Comparison of ENCODE assay signal across 8 mouse cellular contexts in the genomic region with DNA sequence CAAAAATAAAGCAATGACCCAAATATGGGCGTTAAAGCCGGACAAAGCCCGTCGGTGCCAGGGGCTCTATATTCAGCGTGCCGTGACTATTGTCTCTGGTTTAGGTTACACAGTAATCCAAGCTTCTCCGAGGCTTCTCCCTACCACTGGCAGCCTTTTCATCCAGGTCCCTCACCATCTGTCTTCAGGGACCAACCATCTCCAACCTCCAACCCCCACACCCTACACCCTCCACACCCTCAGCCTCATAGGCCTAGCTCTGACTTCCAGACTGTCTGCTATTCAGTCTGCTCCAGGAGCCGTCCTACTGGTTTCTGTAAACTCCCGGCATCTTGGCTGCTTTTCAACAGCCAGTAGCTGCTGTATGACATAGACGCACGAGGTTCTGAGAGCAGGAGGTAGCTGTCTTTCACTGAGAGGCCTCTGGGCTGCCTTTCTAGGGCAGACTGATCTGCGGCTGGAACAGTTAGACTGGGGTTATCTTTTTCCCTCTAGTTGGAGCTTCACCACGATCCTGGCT. TPM values are rescaled to one million over a fixed set of nuclear protein-coding genes. Genes with fewer than 3 reads are reported as not detected.
A peak's percentile ranks its signal among the peaks of the same experiment; 100 is the strongest.
DNase-seq lines count a peak whose midpoint lies in the region; ATAC-seq and TF ChIP-seq lines count a peak whose summit lies in the region.

No protein-coding gene starts in this region.

- H3K36me3 ChIP-seq in intestine, embryonic 14.5 days (ENCODE audit: control insufficient read depth, insufficient read depth, low read length) = no peaks in the 10 kb centered on the region
- H3K36me3 ChIP-seq in midbrain, embryonic 11.5 days (ENCODE audit: control insufficient read depth, insufficient read depth, low read length) = no peaks in the 10 kb centered on the region
- H3K36me3 ChIP-seq in stomach, embryonic 14.5 days (ENCODE audit: control insufficient read depth, insufficient read depth, low read length) = no peaks in the 10 kb centered on the region

- peaks cover 45% of the 10 kb centered on the region for H3K4me1 ChIP-seq in intestine, embryonic 14.5 days (replicated peaks; ENCODE audit: control insufficient read depth, insufficient read depth, low read length)
- peaks cover 27% of the 10 kb centered on the region for H3K4me1 ChIP-seq in midbrain, embryonic 11.5 days (ENCODE audit: control insufficient read depth, insufficient read depth, low read length)
- H3K4me1 ChIP-seq in stomach, embryonic 14.5 days (ENCODE audit: control insufficient read depth, insufficient read depth, low read length) = peaks cover 22% of the 10 kb centered on the region

- peak overlapping the region; percentile 99 for H3K27ac ChIP-seq in gastrocnemius, adult 2 months
- peak overlapping the region; percentile 99 for H3K27ac ChIP-seq in intestine, embryonic 14.5 days (ENCODE audit: low read depth)
- peak overlapping the region; percentile 100 for H3K27ac ChIP-seq in midbrain, embryonic 11.5 days (ENCODE audit: low read depth, low read length)
- H3K27ac ChIP-seq in stomach, embryonic 14.5 days (ENCODE audit: low read length) = peak overlapping the region; percentile 99

- peak overlapping the region; percentile 78 for H3K9ac ChIP-seq in intestine, embryonic 14.5 days (ENCODE audit: low read length)
- H3K9ac ChIP-seq in midbrain, embryonic 11.5 days (ENCODE audit: low read length) = peak overlapping the region; percentile 74
- peak overlapping the region; percentile 78; the same call in 1 of the 2 replicates for H3K9ac ChIP-seq in stomach, embryonic 14.5 days (replicated peaks; ENCODE audit: low read depth, low read length)

- TF ChIP-seq CTCF in gastrocnemius, adult 2 months (IDR thresholded peaks at IDR 0.05) = no peak

- 17% methylated on average over 13 of the region's 13 CpGs for WGBS in intestine, embryonic 14.5 days
- WGBS in midbrain, embryonic 11.5 days = 25% methylated on average over 13 of the region's 13 CpGs
- 25% methylated on average over 13 of the region's 13 CpGs for WGBS in stomach, embryonic 14.5 days

- peak overlapping the region; percentile 71 for H3K4me2 ChIP-seq in intestine, embryonic 14.5 days (ENCODE audit: low read length)
- peak overlapping the region; percentile 60 for H3K4me2 ChIP-seq in midbrain, embryonic 11.5 days
- H3K4me2 ChIP-seq in stomach, embryonic 14.5 days (replicated peaks; ENCODE audit: low read depth, low read length) = peak overlapping the region; percentile 74

- no peak for ATAC-seq in CD4-positive, CD25-positive, alpha-beta regulatory T cell, adult 4 months
- peak; percentile 28 for ATAC-seq in intestine, embryonic 14.5 days (replicated peaks; ENCODE audit: low FRiP score, low TSS enrichment, low read depth)
- ATAC-seq in midbrain, embryonic 11.5 days (ENCODE audit: low FRiP score) = no peak
- peak; percentile 25 for ATAC-seq in stomach, embryonic 14.5 days (ENCODE audit: insufficient number of reproducible peaks, insufficient read depth, low FRiP score, low read depth)

- H3K4me3 ChIP-seq in gastrocnemius, adult 2 months = peak overlapping the region; percentile 80
- peak overlapping the region; percentile 42; the same call in 1 of the 2 replicates for H3K4me3 ChIP-seq in intestine, embryonic 14.5 days (ENCODE audit: low read depth, low read length)
- no peak overlapping the region for H3K4me3 ChIP-seq in midbrain, embryonic 11.5 days (ENCODE audit: low read depth, low read length)
- peak overlapping the region; percentile 40; the same call in 1 of the 2 replicates for H3K4me3 ChIP-seq in stomach, embryonic 14.5 days (ENCODE audit: low read depth, low read length)

- intact Hi-C loops in gastrocnemius, adult 2 months (cut with DNase I) = no loop called here
- intact Hi-C loops in left cerebral cortex, postnatal 36 days (cut with DNase I) = no loop called here

- DNase-seq in CD4-positive, CD25-positive, alpha-beta regulatory T cell, adult 2 months (ENCODE audit: low read depth, low spot score) = peak; percentile 26
- DNase-seq in cerebellum, postnatal 14 days = peak; percentile 69 to 76
- DNase-seq in gastrocnemius, adult 2 months = peak; percentile 69
- peak; percentile 75 for DNase-seq in intestine, embryonic 14.5 days (ENCODE audit: low spot score)
- DNase-seq in left cerebral cortex, postnatal 36 days (ENCODE audit: low spot score in 2 of 2) = peak; percentile 66 to 72
- DNase-seq in midbrain, embryonic 11.5 days (ENCODE audit: low spot score, missing footprints) = peak; percentile 93

- H3K27me3 ChIP-seq in intestine, embryonic 14.5 days (replicated peaks; ENCODE audit: control insufficient read depth, insufficient read depth, low read length) = no peaks in the 10 kb centered on the region
- no peaks in the 10 kb centered on the region for H3K27me3 ChIP-seq in midbrain, embryonic 11.5 days (ENCODE audit: control insufficient read depth, insufficient read depth, low read length)
- no peaks in the 10 kb centered on the region for H3K27me3 ChIP-seq in stomach, embryonic 14.5 days (ENCODE audit: control insufficient read depth, insufficient read depth, low read length)

- no peaks in the 10 kb centered on the region for H3K9me3 ChIP-seq in intestine, embryonic 14.5 days (ENCODE audit: control insufficient read depth, low read length)
- H3K9me3 ChIP-seq in midbrain, embryonic 11.5 days (ENCODE audit: control insufficient read depth, low read length) = no peaks in the 10 kb centered on the region
- H3K9me3 ChIP-seq in stomach, embryonic 14.5 days (ENCODE audit: control insufficient read depth, low read depth, low read length) = no peaks in the 10 kb centered on the region

RNA-seq across cellular contexts. Expression of a gene that starts 9.2 kb away (rescaled TPM):
- not detected for polyA plus RNA-seq in CD4-positive, CD25-positive, alpha-beta regulatory T cell, adult 4 months (2017; shearing (Covaris generic))
- total RNA-seq in gastrocnemius, adult 2 months (2021) = not detected
- not detected in 2 replicates for polyA plus RNA-seq in intestine, embryonic 14.5 days (2014; fragmentation: Nextera tagmentation; extraction: Ambion mirVana)
- total RNA-seq in left cerebral cortex, postnatal 36 days (2021) = not detected
- not detected in 2 replicates for polyA plus RNA-seq in midbrain, embryonic 11.5 days (2014; fragmentation: Nextera tagmentation; extraction: Ambion mirVana)
- not detected in 2 replicates for polyA plus RNA-seq in stomach, embryonic 14.5 days (2014; fragmentation: Nextera tagmentation; extraction: Ambion mirVana)

RNA-seq across cellular contexts. Expression of a gene that starts 9.3 kb away (rescaled TPM):
- polyA plus RNA-seq in CD4-positive, CD25-positive, alpha-beta regulatory T cell, adult 4 months (2017; shearing (Covaris generic)) = 1 to 10 TPM; 1.5 to 4.0 TPM
- total RNA-seq in gastrocnemius, adult 2 months (2021) = not detected
- not detected in 2 replicates for polyA plus RNA-seq in intestine, embryonic 14.5 days (2014; fragmentation: Nextera tagmentation; extraction: Ambion mirVana)
- not detected for total RNA-seq in left cerebral cortex, postnatal 36 days (2021)
- not detected in 2 replicates for polyA plus RNA-seq in midbrain, embryonic 11.5 days (2014; fragmentation: Nextera tagmentation; extraction: Ambion mirVana)
- not detected in 2 replicates for polyA plus RNA-seq in stomach, embryonic 14.5 days (2014; fragmentation: Nextera tagmentation; extraction: Ambion mirVana)

Comparison
In these comparisons a context has a peak if more than half of its experiments do, and no peak if none do; other contexts are left out.
1. DNase-seq: peak in every context shown above with its lines; median percentile 93 in midbrain, embryonic 11.5 days; 75 in intestine, embryonic 14.5 days; 72 in cerebellum, postnatal 14 days; 69 in gastrocnemius, adult 2 months; 69 in left cerebral cortex, postnatal 36 days; 26 in CD4-positive, CD25-positive, alpha-beta regulatory T cell, adult 2 months.
2. ATAC-seq: peak in intestine, embryonic 14.5 days (single experiment) and stomach, embryonic 14.5 days (single experiment); none in CD4-positive, CD25-positive, alpha-beta regulatory T cell, adult 4 months (single experiment) and midbrain, embryonic 11.5 days (single experiment).
3. Peak in every context shown above with its lines, with median percentiles within 50 percentile points of each other: H3K27ac ChIP-seq, H3K4me2 ChIP-seq and H3K9ac ChIP-seq.